Mouse (Mus musculus) lung, embryonic 15.5 days (tissue): Measurements from ENCODE around the gene Mns1. TPM values are rescaled to one million over a fixed set of nuclear protein-coding genes. Genes with fewer than 3 reads are reported as not detected.

Experiments
- ATAC-seq: fragments of 200-750 bp; cut with Nextera tagmentation; 2 replicates; pipeline ENCODE4 v1.8.0; 2017; ENCODE audit warnings: moderate number of reproducible peaks, borderline replicate concordance; ENCODE audit not compliant: low FRiP score, low TSS enrichment; ENCODE audit errors: extremely low read depth
- H3K27ac ChIP-seq: fragments of 300-500 bp; sonication (generic); 2 replicates; pipeline ENCODE4 v1.5.1; 2015; ENCODE audit warnings: moderate library complexity, mild to moderate bottlenecking, inconsistent platforms
- H3K27me3 ChIP-seq: fragments of 300-500 bp; sonication (generic); 2 replicates; pipeline ENCODE4 v1.6.1; 2015; ENCODE audit warnings: inconsistent platforms
- H3K36me3 ChIP-seq: fragments of 300-500 bp; sonication (generic); 2 replicates; pipeline ENCODE4 v1.6.1; 2015; ENCODE audit warnings: inconsistent platforms
- H3K4me1 ChIP-seq: fragments of 300-500 bp; sonication (generic); 2 replicates; pipeline ENCODE4 v1.6.1; 2015; ENCODE audit warnings: inconsistent platforms
- H3K4me2 ChIP-seq: fragments of 300-500 bp; sonication (generic); 2 replicates; pipeline ENCODE4 v1.6.1; 2015; ENCODE audit warnings: inconsistent platforms, mild to moderate bottlenecking, moderate library complexity
- H3K4me3 ChIP-seq: fragments of 300-500 bp; sonication (generic); 2 replicates; pipeline ENCODE4 v1.5.1; 2015; ENCODE audit warnings: mild to moderate bottlenecking, inconsistent platforms
- H3K9ac ChIP-seq: fragments of 300-500 bp; sonication (generic); 2 replicates; pipeline ENCODE4 v1.6.1; 2015; ENCODE audit warnings: inconsistent platforms
- H3K9me3 ChIP-seq: fragments of 300-500 bp; sonication (generic); 2 replicates; pipeline ENCODE4 v1.6.1; 2016; ENCODE audit warnings: inconsistent platforms
- WGBS: fragments of 180-500 bp; shearing (Covaris S2); methylation state at CpG from one replicate; pipeline ENCODE4 v1.1.7; 2015; 5-methylcytosine and 5-hydroxymethylcytosine counted together
- microRNA-seq: library from miRNA; unstranded; fragments of <30 nt; microRNA quantifications from one replicate; pipeline ENCODE4, GENCODE M21; 2016
- polyA plus RNA-seq: library from polyadenylated mRNA; unstranded; fragments of >200 nt; fragmentation: Nextera tagmentation; extraction: Ambion mirVana; gene quantifications from 2 replicates; pipeline ENCODE4 v1.2.1, GENCODE M21; 2015

Mns1 gene
- polyA plus RNA-seq, 1 experiment from 2014 or later: 30.8 TPM

DNA sequence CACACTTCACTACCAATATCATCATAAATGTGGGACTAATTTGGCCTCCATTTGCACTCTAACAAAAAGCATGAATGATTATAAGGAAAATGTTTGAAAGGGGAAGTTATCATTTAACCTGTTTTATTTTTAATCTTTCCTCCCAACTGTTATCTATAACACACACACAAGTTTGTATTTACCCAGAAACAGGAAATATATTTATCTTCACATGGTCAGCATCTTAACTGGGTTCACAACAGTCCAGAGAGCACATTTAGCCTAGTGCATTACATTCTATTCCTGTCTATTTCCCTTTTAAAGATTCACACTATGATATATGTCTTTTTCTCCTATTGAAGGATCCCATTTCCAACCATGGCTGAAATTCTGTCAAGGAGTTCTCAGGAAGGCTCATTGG lies 50.7 kb downstream of the Mns1 start:
- no peak overlapping the region for H3K27ac ChIP-seq
- no peaks in the 10 kb centered on the region for H3K27me3 ChIP-seq
- no peaks in the 10 kb centered on the region for H3K9me3 ChIP-seq
- peaks cover 7% of the 10 kb centered on the region; the same call in 1 of the 2 replicates for H3K36me3 ChIP-seq
- ATAC-seq: no peak
- H3K4me3 ChIP-seq: no peak overlapping the region
- H3K4me2 ChIP-seq: no peak overlapping the region
- no peak overlapping the region for H3K9ac ChIP-seq
- peaks cover 10% of the 10 kb centered on the region for H3K4me1 ChIP-seq

- 0 out of 2 replicates have a peak, but pooled peaks cover 3% of the 10 kb centered on the region for H3K36me3 ChIP-seq
- ATAC-seq: no peak
- 95% methylated on average over 5 of the region's 5 CpGs for WGBS
- H3K27me3 ChIP-seq: no peaks in the 10 kb centered on the region
- no peak overlapping the region for H3K9ac ChIP-seq
- H3K4me2 ChIP-seq: no peak overlapping the region
- H3K9me3 ChIP-seq: no peaks in the 10 kb centered on the region
- H3K4me3 ChIP-seq: no peak overlapping the region
- no peak overlapping the region for H3K27ac ChIP-seq
- peaks cover 10% of the 10 kb centered on the region for H3K4me1 ChIP-seq
These were observed 51.3 kb downstream of the Mns1 start for GRCm38 (mm10) chr9:72489131-72489530.

GRCm38 (mm10) chr9:72491559-72492193 lies 53.9 kb downstream of the Mns1 start:
- Histone ChIP-seq H3K9me3 (no peaks in the 10 kb centered on the region), H3K4me2 (peak overlapping the region; percentile 89), H3K27ac (peak overlapping the region; percentile 77), H3K36me3 (0 out of 2 replicates have a peak, but pooled peaks cover 3% of the 10 kb centered on the region), H3K27me3 (no peaks in the 10 kb centered on the region), H3K9ac (peak overlapping the region; percentile 58), H3K4me1 (peaks cover 10% of the 10 kb centered on the region), H3K4me3 (peak overlapping the region; percentile 60)
- ATAC-seq: peak; percentile 97
- WGBS: under 1% methylated on average over 32 of the region's 32 CpGs

DNA sequence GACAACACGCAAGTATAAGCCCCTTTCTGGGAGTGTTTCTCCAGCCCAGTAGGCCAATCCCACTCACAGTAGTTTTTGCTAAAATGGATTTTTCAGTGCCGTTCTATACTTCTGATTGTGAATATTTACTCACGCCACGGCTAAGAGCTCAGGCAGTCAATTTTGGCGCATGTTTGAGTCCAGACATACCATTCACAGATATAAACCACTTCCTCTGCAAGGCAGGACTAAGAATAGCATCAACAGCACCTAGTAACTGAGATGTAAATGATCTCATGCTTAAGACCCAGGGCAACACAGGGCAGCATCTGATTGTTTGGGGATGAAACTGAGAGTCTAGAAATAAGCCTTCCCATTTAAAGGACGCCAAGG lies 54.4 kb downstream of the Mns1 start, which contains the start of gene Tex9:
TSS of gene Tex9 (minus strand) at position 19 of the 372 bp plus-strand sequence.
- 8% methylated on average over 6 of the region's 6 CpGs for WGBS
- Histone ChIP-seq H3K4me3 (peak within 1 kb of the TSS; percentile 60), H3K9ac (peak within 1 kb of the TSS; percentile 58), H3K4me2 (peak within 1 kb of the TSS; percentile 89), H3K4me1 (peaks cover 10% of the 10 kb centered on the region), H3K27ac (peak within 1 kb of the TSS; percentile 77), H3K36me3 (no peaks in the 10 kb centered on the region), H3K27me3 (no peaks in the 10 kb centered on the region), H3K9me3 (no peaks in the 10 kb centered on the region)
- ATAC-seq: peak; percentile 35

- Histone ChIP-seq H3K27me3 (no peaks in the 10 kb centered on the region), H3K9ac (no peak overlapping the region), H3K4me2 (no peak overlapping the region), H3K4me3 (no peak overlapping the region), H3K4me1 (peaks cover 10% of the 10 kb centered on the region), H3K27ac (no peak overlapping the region), H3K9me3 (no peaks in the 10 kb centered on the region), H3K36me3 (no peaks in the 10 kb centered on the region)
- no peak for ATAC-seq
- WGBS: 85% methylated on average over 2 of the region's 2 CpGs
These were observed 55.7 kb downstream of the Mns1 start for GRCm38 (mm10) chr9:72493465-72493864.

GRCm38 (mm10) chr9:72493984-72494685 lies 56.3 kb downstream of the Mns1 start:
- Histone ChIP-seq H3K4me1 (peaks cover 10% of the 10 kb centered on the region), H3K4me3 (no peak overlapping the region), H3K9me3 (no peaks in the 10 kb centered on the region), H3K4me2 (no peak overlapping the region), H3K36me3 (no peaks in the 10 kb centered on the region), H3K27me3 (no peaks in the 10 kb centered on the region), H3K27ac (no peak overlapping the region), H3K9ac (no peak overlapping the region)
- 75% methylated on average over 3 of the region's 3 CpGs for WGBS
- no peak for ATAC-seq

DNA sequence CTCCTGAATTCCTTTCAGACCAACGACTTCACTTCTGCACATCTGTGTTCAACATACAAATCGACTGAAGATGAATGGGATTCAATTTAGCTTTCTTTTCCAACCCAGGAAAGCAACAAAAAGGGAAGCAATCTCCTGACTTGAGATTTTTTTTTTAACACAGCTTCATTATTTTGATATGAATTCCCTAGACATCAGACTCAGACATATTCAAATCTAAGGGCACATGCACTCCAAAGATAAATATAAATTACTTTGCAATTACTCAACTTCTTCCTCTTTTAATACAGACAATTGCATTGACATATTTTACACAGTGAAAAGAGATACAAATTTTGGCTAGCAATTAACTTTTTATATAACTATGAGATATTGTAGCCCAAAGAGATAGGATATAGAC lies 58.9 kb downstream of the Mns1 start:
- Histone ChIP-seq H3K9me3 (no peaks in the 10 kb centered on the region), H3K27me3 (no peaks in the 10 kb centered on the region), H3K4me3 (no peak overlapping the region), H3K4me2 (no peak overlapping the region), H3K9ac (no peak overlapping the region), H3K27ac (no peak overlapping the region), H3K4me1 (peaks cover 6% of the 10 kb centered on the region), H3K36me3 (no peaks in the 10 kb centered on the region)
- WGBS: 65% methylated on average over 2 of the region's 2 CpGs
- ATAC-seq: no peak

DNA sequence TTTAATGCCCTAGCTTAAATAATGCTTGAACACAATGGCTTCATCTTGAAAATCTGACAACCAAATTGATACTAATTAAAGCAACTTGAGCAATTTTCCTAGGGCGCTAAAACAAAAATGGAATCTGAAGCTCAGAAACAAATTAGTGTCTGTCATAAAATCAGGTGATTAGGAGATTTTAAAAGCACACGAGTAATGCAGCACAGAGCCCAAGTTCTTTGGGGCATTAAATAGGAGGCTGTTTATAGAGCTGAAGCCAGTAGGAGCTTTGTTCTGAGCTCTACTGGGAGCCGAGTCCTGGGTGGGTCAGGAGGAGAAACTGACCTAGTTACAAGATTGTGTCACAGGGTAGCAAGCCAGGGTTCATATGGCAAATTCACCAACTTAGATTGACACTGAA lies 59.4 kb downstream of the Mns1 start:
- H3K9me3 ChIP-seq: no peaks in the 10 kb centered on the region
- 76% methylated on average over 3 of the region's 3 CpGs for WGBS

More for the DNA sequence above, 59.4 kb downstream of the Mns1 start:
- Histone ChIP-seq H3K9ac (no peak overlapping the region), H3K4me2 (no peak overlapping the region), H3K36me3 (no peaks in the 10 kb centered on the region), H3K4me1 (peaks cover 3% of the 10 kb centered on the region), H3K27me3 (no peaks in the 10 kb centered on the region), H3K4me3 (no peak overlapping the region), H3K27ac (no peak overlapping the region)
- no peak for ATAC-seq

Small RNAs within 50 kb of the gene (microRNA-seq; reads per million reads assigned to microRNA genes)
- gene Gm28010: not detected

Other genes starting within 250 kb of the Mns1 start
- 36.2 and 40.3 TPM in 2 replicates for gene Zfp280d, start 163.2 kb upstream of the Mns1 start, polyA plus RNA-seq
- 24.8 and 26.3 TPM in 2 replicates for gene Tex9, start 54.2 kb downstream of the Mns1 start, polyA plus RNA-seq
- gene Rfx7, start 94.2 kb downstream of the Mns1 start, polyA plus RNA-seq: 9.0 TPM in 2 replicates
- gene Nedd4, start 224.3 kb downstream of the Mns1 start, polyA plus RNA-seq: 660 and 677 TPM in 2 replicates